17 mouse cellular contexts compared by ENCODE assay signal in genomic region chr5:75544472-75545264, GRCm38 (mm10). TPM values are rescaled to one million over a fixed set of nuclear protein-coding genes. Genes with fewer than 3 reads are reported as not detected.
DNase-seq lines count a peak whose midpoint lies in the region; ATAC-seq and TF ChIP-seq lines count a peak whose summit lies in the region.
"Had no signal": no experiment of that assay in that cellular context is flagged by ENCODE, and none has a peak within 500 bp of the region (broad histone marks: within the 10 kb centered on the region; RNA-seq: fewer than 3 reads in every experiment).

No protein-coding gene starts in this region.

- no peaks in the 10 kb centered on the region for H3K4me1 ChIP-seq in midbrain, embryonic 11.5 days (ENCODE audit: control insufficient read depth, insufficient read depth, low read length)
- no peaks in the 10 kb centered on the region for H3K4me1 ChIP-seq in midbrain, embryonic 16.5 days (ENCODE audit: control insufficient read depth, insufficient read depth, low read length)
- peaks cover 15% of the 10 kb centered on the region for H3K4me1 ChIP-seq in intestine, embryonic 16.5 days (ENCODE audit: control insufficient read depth, insufficient read depth, low read length)
- peaks cover 14% of the 10 kb centered on the region; the same call in 1 of the 2 replicates for H3K4me1 ChIP-seq in lung, embryonic 14.5 days (ENCODE audit: insufficient read depth)
- H3K4me1 ChIP-seq in stomach, embryonic 15.5 days = peaks cover 13% of the 10 kb centered on the region
- H3K4me1 ChIP-seq: hindbrain, embryonic 13.5 days; midbrain, embryonic 10.5 days had no signal

- no peaks in the 10 kb centered on the region for H3K36me3 ChIP-seq in midbrain, embryonic 11.5 days (ENCODE audit: control insufficient read depth, insufficient read depth, low read length)
- H3K36me3 ChIP-seq in midbrain, embryonic 16.5 days (ENCODE audit: control insufficient read depth, insufficient read depth, low read length) = no peaks in the 10 kb centered on the region
- no peaks in the 10 kb centered on the region for H3K36me3 ChIP-seq in intestine, embryonic 16.5 days (ENCODE audit: control insufficient read depth, insufficient read depth, low read length)
- H3K36me3 ChIP-seq in lung, embryonic 14.5 days (ENCODE audit: insufficient read depth) = no peaks in the 10 kb centered on the region
- H3K36me3 ChIP-seq in stomach, embryonic 15.5 days = no peaks in the 10 kb centered on the region
- H3K36me3 ChIP-seq: heart, embryonic 13.5 days; hindbrain, embryonic 13.5 days; midbrain, embryonic 10.5 days had no signal

- DNase-seq in midbrain, embryonic 11.5 days (ENCODE audit: low spot score, missing footprints) = peak; percentile 35
- peak; percentile 95 for DNase-seq in lung, embryonic 14.5 days
- DNase-seq in testis, postnatal 10 days (ENCODE audit: low spot score) = no peak
- DNase-seq in gastrocnemius, postnatal 25 days = no peak
- no peak for DNase-seq in B cell, adult 2 months
- DNase-seq: adrenal gland, adult 8-10 months; cerebellum, adult 9-11 months; forebrain, postnatal 0 days; gastrocnemius, postnatal 10 days; layer of hippocampus, adult 9-11 months had no signal

- no peak for ATAC-seq in midbrain, embryonic 11.5 days (ENCODE audit: low FRiP score)
- ATAC-seq in midbrain, embryonic 16.5 days = no peak
- peak; percentile 77 for ATAC-seq in intestine, embryonic 16.5 days
- ATAC-seq in lung, embryonic 14.5 days (ENCODE audit: insufficient read depth) = peak; percentile 94
- ATAC-seq in stomach, embryonic 15.5 days (ENCODE audit: insufficient read depth, low FRiP score, low read depth) = peak; percentile 75
- ATAC-seq: forebrain, postnatal 0 days had no signal

- H3K27me3 ChIP-seq in midbrain, embryonic 11.5 days (ENCODE audit: control insufficient read depth, insufficient read depth, low read length) = no peaks in the 10 kb centered on the region
- no peaks in the 10 kb centered on the region for H3K27me3 ChIP-seq in midbrain, embryonic 16.5 days (ENCODE audit: control insufficient read depth, insufficient read depth, low read depth, low read length)
- no peaks in the 10 kb centered on the region for H3K27me3 ChIP-seq in intestine, embryonic 16.5 days (replicated peaks; ENCODE audit: control insufficient read depth, insufficient read depth, low read length)
- H3K27me3 ChIP-seq in lung, embryonic 14.5 days (ENCODE audit: insufficient read depth, low read length) = no peaks in the 10 kb centered on the region
- no peaks in the 10 kb centered on the region for H3K27me3 ChIP-seq in stomach, embryonic 15.5 days (replicated peaks)
- H3K27me3 ChIP-seq: heart, embryonic 13.5 days; hindbrain, embryonic 13.5 days had no signal

- 81% methylated on average over 14 of the region's 14 CpGs for whole genome bisulfite sequencing in midbrain, embryonic 11.5 days
- 83% methylated on average over 14 of the region's 14 CpGs for WGBS in midbrain, embryonic 16.5 days
- 51% methylated on average over 14 of the region's 14 CpGs for WGBS in intestine, embryonic 16.5 days
- WGBS in lung, embryonic 14.5 days = 14% methylated on average over 14 of the region's 14 CpGs
- WGBS in stomach, embryonic 15.5 days = 43% methylated on average over 14 of the region's 14 CpGs

- H3K9me3 ChIP-seq in midbrain, embryonic 11.5 days (ENCODE audit: control insufficient read depth, low read length) = no peaks in the 10 kb centered on the region
- no peaks in the 10 kb centered on the region for H3K9me3 ChIP-seq in midbrain, embryonic 16.5 days (replicated peaks; ENCODE audit: control insufficient read depth, low read length, poor library complexity, severe bottlenecking)
- peaks cover under 1% of the 10 kb centered on the region; the same call in 1 of the 2 replicates for H3K9me3 ChIP-seq in intestine, embryonic 16.5 days (ENCODE audit: control insufficient read depth, low read length)
- H3K9me3 ChIP-seq in lung, embryonic 14.5 days (ENCODE audit: low read depth, low read length) = no peaks in the 10 kb centered on the region; the same call in 1 of the 2 replicates
- H3K9me3 ChIP-seq in stomach, embryonic 15.5 days = no peaks in the 10 kb centered on the region
- H3K9me3 ChIP-seq: heart, embryonic 13.5 days; hindbrain, embryonic 13.5 days; midbrain, embryonic 10.5 days had no signal

- H3K9ac ChIP-seq in midbrain, embryonic 11.5 days (ENCODE audit: low read length) = no peak overlapping the region
- no peak overlapping the region for H3K9ac ChIP-seq in midbrain, embryonic 16.5 days (ENCODE audit: low read depth, low read length)
- H3K9ac ChIP-seq in intestine, embryonic 16.5 days (ENCODE audit: low read depth, low read length) = no peak overlapping the region
- H3K9ac ChIP-seq in lung, embryonic 14.5 days = no peak overlapping the region
- no peak overlapping the region for H3K9ac ChIP-seq in stomach, embryonic 15.5 days
- H3K9ac ChIP-seq: forebrain, postnatal 0 days; heart, embryonic 13.5 days; hindbrain, embryonic 13.5 days; liver, embryonic 14.5 days had no signal

- no peak for TF ChIP-seq CTCF in lung, embryonic 14.5 days (IDR thresholded peaks at IDR 0.05; ENCODE audit: low read depth)

- H3K27ac ChIP-seq in midbrain, embryonic 11.5 days (ENCODE audit: low read depth, low read length) = no peak overlapping the region
- no peak overlapping the region for H3K27ac ChIP-seq in midbrain, embryonic 16.5 days (ENCODE audit: low read length)
- H3K27ac ChIP-seq in intestine, embryonic 16.5 days (ENCODE audit: low read length) = no peak overlapping the region
- H3K27ac ChIP-seq in lung, embryonic 14.5 days (ENCODE audit: low read depth) = 0 out of 2 replicates have a peak overlapping the region, but pooled peaks have one; percentile 13
- H3K27ac ChIP-seq in stomach, embryonic 15.5 days = peak overlapping the region; percentile 59
- H3K27ac ChIP-seq: heart, embryonic 13.5 days; hindbrain, embryonic 13.5 days; liver, embryonic 14.5 days; midbrain, embryonic 10.5 days had no signal

- no peak overlapping the region for H3K4me2 ChIP-seq in midbrain, embryonic 11.5 days
- no peak overlapping the region for H3K4me2 ChIP-seq in midbrain, embryonic 16.5 days (ENCODE audit: low read length)
- no peak overlapping the region for H3K4me2 ChIP-seq in intestine, embryonic 16.5 days (ENCODE audit: low read depth, low read length)
- no peak overlapping the region for H3K4me2 ChIP-seq in lung, embryonic 14.5 days
- no peak overlapping the region for H3K4me2 ChIP-seq in stomach, embryonic 15.5 days
- H3K4me2 ChIP-seq: heart, embryonic 13.5 days; hindbrain, embryonic 13.5 days had no signal

- no peak overlapping the region for H3K4me3 ChIP-seq in midbrain, embryonic 11.5 days (ENCODE audit: low read depth, low read length)
- no peak overlapping the region for H3K4me3 ChIP-seq in midbrain, embryonic 16.5 days (ENCODE audit: low read depth, low read length)
- H3K4me3 ChIP-seq in intestine, embryonic 16.5 days (ENCODE audit: low read length) = no peak overlapping the region
- H3K4me3 ChIP-seq in lung, embryonic 14.5 days (ENCODE audit: low read depth, low read length) = no peak overlapping the region
- no peak overlapping the region for H3K4me3 ChIP-seq in stomach, embryonic 15.5 days (replicated peaks)
- H3K4me3 ChIP-seq: heart, embryonic 13.5 days; hindbrain, embryonic 13.5 days; midbrain, embryonic 10.5 days had no signal

RNA-seq across cellular contexts. Expression of gene Kit, which starts 30.0 kb away (rescaled TPM):
- 19.6 and 20.4 TPM in 2 replicates for polyA plus RNA-seq in midbrain, embryonic 11.5 days (2014; fragmentation: Nextera tagmentation; extraction: Ambion mirVana)
- 41.7 and 49.0 TPM in 2 replicates for polyA plus RNA-seq in midbrain, embryonic 16.5 days (2015; fragmentation: Nextera tagmentation; extraction: Ambion mirVana)
- 17.1 and 17.8 TPM in 2 replicates for polyA plus RNA-seq in intestine, embryonic 16.5 days (2015; fragmentation: Nextera tagmentation; extraction: Ambion mirVana)
- polyA plus RNA-seq in lung, embryonic 14.5 days (2014; fragmentation: Nextera tagmentation; extraction: Ambion mirVana) = 44.7 and 49.0 TPM in 2 replicates
- polyA plus RNA-seq in stomach, embryonic 15.5 days (2015; fragmentation: Nextera tagmentation; extraction: Ambion mirVana) = 40.9 and 50.6 TPM in 2 replicates
- total RNA-seq in gastrocnemius, postnatal 25 days (2021) = 1 to 10 TPM in 1 of 2 experiments, under 1 TPM in 1; 0.67 to 1.1 TPM

Comparison
In these comparisons a context has a peak if more than half of its experiments do, and no peak if none do; other contexts are left out.
1. ATAC-seq: peak in intestine, embryonic 16.5 days (single experiment), lung, embryonic 14.5 days (single experiment) and stomach, embryonic 15.5 days (single experiment); none in midbrain, embryonic 11.5 days (single experiment) and midbrain, embryonic 16.5 days (single experiment).
2. DNase-seq: peak in midbrain, embryonic 11.5 days (single experiment) and lung, embryonic 14.5 days (single experiment); none in testis, postnatal 10 days (single experiment), gastrocnemius, postnatal 25 days (single experiment) and B cell, adult 2 months (0 of 2).
3. H3K27ac ChIP-seq: peak in lung, embryonic 14.5 days (single experiment) and stomach, embryonic 15.5 days (single experiment); none in midbrain, embryonic 11.5 days (single experiment), midbrain, embryonic 16.5 days (single experiment) and intestine, embryonic 16.5 days (single experiment).